Mouse (Mus musculus) layer of hippocampus, adult 6 months (tissue): ENCODE results near the gene Olfr681. TPM values are rescaled to one million over a fixed set of nuclear protein-coding genes. Genes with fewer than 3 reads are reported as not detected.

Experiments
- long read RNA-seq, 2 experiments: library from polyadenylated mRNA; unstranded; transcript quantifications; one replicate each; pipeline ENCODE4 v2.0.0; 2019 to 2020
- polyA plus RNA-seq: library from polyadenylated mRNA; unstranded; fragments of <200 nt; fragmentation: Nextera tagmentation; gene quantifications from 2 replicates; pipeline ENCODE4 v1.2.3, GENCODE M21; 2021

Olfr681 gene
- polyA plus RNA-seq, result not detected in 2 replicates
- long read RNA-seq, experiment 1, result 0 reads
- long read RNA-seq, experiment 2, result 0 reads

GRCm38 (mm10) chr7:105116536-105116935 lies at the start of gene Olfr681:
TSS of gene Olfr681 (plus strand) at chr7:105116836.

GRCm38 (mm10) chr7:105080905-105081304 lies 35.7 kb upstream of the Olfr681 start, which contains the start of gene Olfr679:
TSS of gene Olfr679 (plus strand) at chr7:105081205.

DNA sequence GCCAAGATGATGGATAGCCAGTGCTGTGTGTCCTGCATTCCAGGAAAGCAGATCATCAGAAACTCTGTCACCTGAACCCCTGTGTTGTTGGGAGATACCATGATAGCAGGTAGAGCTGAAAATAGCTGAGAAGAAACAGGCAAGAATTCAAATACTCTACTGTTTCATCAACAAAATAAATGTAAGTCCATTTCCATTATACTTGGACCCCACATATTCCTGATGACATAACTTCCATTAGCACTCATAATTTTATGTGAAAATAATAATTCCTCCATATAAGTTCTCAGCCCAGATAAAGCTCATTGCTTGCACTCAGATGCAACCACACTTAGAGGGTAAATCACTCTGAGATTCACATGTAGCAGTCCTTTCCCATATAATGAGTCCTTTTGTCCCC lies 23.9 kb upstream of the Olfr681 start, which contains the start of gene Olfr680-ps1:
Gene Olfr680-ps1 (minus strand): TSS at position 101 of the 400 bp plus-strand sequence.

GRCm38 (mm10) chr7:105146912-105147311 lies 30.3 kb downstream of the Olfr681 start, which contains the start of gene Olfr683:
TSS of gene Olfr683 (minus strand) at chr7:105147012.

DNA sequence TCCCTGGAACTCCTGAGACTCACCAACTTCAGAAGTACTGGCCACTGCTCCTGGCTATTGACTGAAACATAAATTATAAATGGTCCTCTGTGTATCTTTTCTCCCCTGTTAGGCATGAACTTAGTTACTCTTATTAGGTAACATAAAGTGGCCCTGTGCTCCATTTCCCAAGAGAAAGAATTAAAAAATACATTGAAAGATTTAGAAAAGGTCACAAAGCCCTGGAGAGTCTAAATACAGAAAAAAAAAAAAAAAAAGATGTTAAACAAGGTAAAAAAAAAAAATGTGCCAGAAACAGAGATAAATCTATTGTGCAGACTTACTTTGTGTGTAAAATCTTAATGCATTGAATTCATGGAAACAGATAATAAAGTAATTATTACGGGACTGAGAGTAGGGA lies 46.9 kb downstream of the Olfr681 start, which contains the start of gene Olfr684:
Gene Olfr684 (minus strand): TSS at position 101 of the 400 bp plus-strand sequence.

Other genes starting within 250 kb of the Olfr681 start
- not detected in 2 replicates for gene Olfr665, start 238.8 kb upstream of the Olfr681 start, polyA plus RNA-seq
- not detected in 2 replicates for gene Olfr666, start 220.9 kb upstream of the Olfr681 start, polyA plus RNA-seq
- gene Olfr667, start 195.4 kb upstream of the Olfr681 start, polyA plus RNA-seq, result not detected in 2 replicates
- not detected in 2 replicates for gene Olfr668, start 188.8 kb upstream of the Olfr681 start, polyA plus RNA-seq
- gene Olfr669, start 182.6 kb upstream of the Olfr681 start, polyA plus RNA-seq, result not detected in 2 replicates
- gene Olfr670, start 154.2 kb upstream of the Olfr681 start, polyA plus RNA-seq, result not detected in 2 replicates
- not detected in 2 replicates for gene Olfr671, start 137.7 kb upstream of the Olfr681 start, polyA plus RNA-seq
- not detected in 2 replicates for gene Olfr672, start 114.8 kb upstream of the Olfr681 start, polyA plus RNA-seq
- not detected in 2 replicates for gene Olfr675, start 88.4 kb upstream of the Olfr681 start, polyA plus RNA-seq
- not detected in 2 replicates for gene Olfr676, start 84.1 kb upstream of the Olfr681 start, polyA plus RNA-seq
- not detected in 2 replicates for gene Olfr677, start 65.5 kb upstream of the Olfr681 start, polyA plus RNA-seq
- not detected in 2 replicates for gene Olfr678, start 52.4 kb upstream of the Olfr681 start, polyA plus RNA-seq
- not detected in 2 replicates for gene Olfr679, start 35.6 kb upstream of the Olfr681 start, polyA plus RNA-seq
- gene Olfr680-ps1, start 24.0 kb upstream of the Olfr681 start, polyA plus RNA-seq, result not detected in 2 replicates
- not detected in 2 replicates for gene Olfr683, start 30.2 kb downstream of the Olfr681 start, polyA plus RNA-seq
- not detected in 2 replicates for gene Olfr684, start 46.8 kb downstream of the Olfr681 start, polyA plus RNA-seq
- not detected in 2 replicates for gene Olfr685, start 69.2 kb downstream of the Olfr681 start, polyA plus RNA-seq
- gene Olfr686, start 90.6 kb downstream of the Olfr681 start, polyA plus RNA-seq, result not detected in 2 replicates
- not detected in 2 replicates for gene Olfr688, start 171.3 kb downstream of the Olfr681 start, polyA plus RNA-seq
- not detected in 2 replicates for gene Olfr689, start 194.3 kb downstream of the Olfr681 start, polyA plus RNA-seq
- not detected in 2 replicates for gene Olfr690, start 217.3 kb downstream of the Olfr681 start, polyA plus RNA-seq
- gene Olfr691, start 225.4 kb downstream of the Olfr681 start, polyA plus RNA-seq, result 0.15 TPM in 1 of 2 replicates, not detected in the other